Mouse (Mus musculus) mesoderm, embryonic 11.5 days (tissue): ENCODE measurements at regions not wholly inside any gene's neighbourhood (a gene's known extent, or its start where the extent isn't known, plus 50 kb on each side); places are given as distances from the start of the nearest gene placed in this dataset.

Experiments
- DNase-seq: peaks from one replicate; pipeline ENCODE4 v3.0.0-alpha.2; 2012; ENCODE audit warnings: low read depth, low spot score

- DNase-seq = no peak
Measured at GRCm38 (mm10) chr4:105327711-105328471, 170.7 kb downstream of the Plpp3 start.

- no peak for DNase-seq
Measured at GRCm38 (mm10) chr4:105328776-105329175, 171.6 kb downstream of the Plpp3 start.

GRCm38 (mm10) chr4:105332081-105332480 lies 174.9 kb downstream of the Plpp3 start:
- DNase-seq = no peak

- DNase-seq = no peak
Measured at GRCm38 (mm10) chr4:105335872-105336271, 178.7 kb downstream of the Plpp3 start.

- no peak for DNase-seq
Measured at GRCm38 (mm10) chr4:105336557-105336956, 179.4 kb downstream of the Plpp3 start.

DNA sequence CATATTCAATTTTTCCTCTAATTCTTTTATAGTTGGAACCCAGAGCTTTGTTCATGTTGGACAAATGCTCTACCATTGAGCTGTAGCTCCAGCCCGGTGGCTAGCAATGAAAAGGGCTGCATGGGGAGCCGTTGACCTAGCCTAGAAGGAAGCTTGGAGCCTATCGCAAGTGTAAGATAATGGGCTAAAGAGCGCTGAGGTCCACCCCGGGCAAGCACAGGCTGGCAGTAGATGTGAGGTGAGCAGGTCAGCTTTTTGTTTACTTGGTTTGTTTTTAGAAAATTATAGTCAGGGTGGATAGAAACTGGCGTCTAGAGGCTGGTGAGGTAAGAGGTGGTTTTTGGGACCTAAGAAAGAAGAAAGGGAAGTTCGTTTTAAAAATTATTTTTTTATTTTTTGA lies 181.0 kb downstream of the Plpp3 start:
- no peak for DNase-seq

GRCm38 (mm10) chr4:105338861-105339260 lies 181.7 kb downstream of the Plpp3 start:
- no peak for DNase-seq

GRCm38 (mm10) chr4:105341274-105341673 lies 184.1 kb downstream of the Plpp3 start:
- DNase-seq = peak; percentile 53

- no peak for DNase-seq
Measured at GRCm38 (mm10) chr4:105346846-105347245, 189.7 kb downstream of the Plpp3 start.

- peak; percentile 78 for DNase-seq
Measured at GRCm38 (mm10) chr4:105347911-105348310, 190.8 kb downstream of the Plpp3 start.

GRCm38 (mm10) chr4:105349316-105350207 lies 192.4 kb downstream of the Plpp3 start:
- no peak for DNase-seq

DNA sequence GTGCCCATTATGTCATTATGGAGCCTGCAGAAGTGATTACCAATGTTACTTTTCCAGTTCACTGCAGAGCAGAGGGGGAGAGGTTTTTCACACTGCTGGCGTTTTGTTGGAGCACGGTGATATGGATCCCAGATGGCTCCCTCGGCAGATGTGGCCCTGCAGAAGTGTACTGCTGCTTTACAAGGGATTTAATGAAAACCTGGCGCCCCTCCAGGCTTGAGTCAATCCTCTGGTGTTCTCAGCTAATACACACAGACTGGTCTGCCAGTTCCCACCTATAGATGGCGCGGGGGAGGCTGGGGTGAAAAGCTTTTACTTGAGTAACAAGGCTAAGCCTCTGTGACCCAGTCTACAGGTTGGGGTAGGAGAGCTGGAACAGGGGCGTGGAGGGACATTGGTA lies 195.2 kb downstream of the Plpp3 start:
- DNase-seq = peak; percentile 69

GRCm38 (mm10) chr4:105352953-105353352 lies 195.8 kb downstream of the Plpp3 start:
- DNase-seq = no peak

DNA sequence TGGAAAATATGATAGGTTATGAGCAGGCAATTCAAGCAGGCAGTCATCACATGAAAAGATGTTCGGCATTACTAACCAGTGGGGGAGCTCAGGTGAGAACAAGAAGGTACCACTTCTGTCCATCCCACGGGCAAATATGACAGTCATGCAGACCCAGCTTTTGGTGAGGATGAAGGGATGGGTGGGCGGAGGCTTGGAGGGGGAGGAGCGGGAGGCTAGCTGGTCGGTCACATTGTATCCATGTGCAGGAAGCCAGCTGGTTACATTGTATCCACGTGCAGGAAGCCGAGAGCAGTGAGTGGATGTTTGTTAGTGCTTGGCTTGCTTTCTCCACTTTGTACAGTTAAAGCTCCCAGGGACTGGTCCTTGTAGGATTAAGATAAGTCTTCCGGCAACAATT lies 196.9 kb downstream of the Plpp3 start:
- no peak for DNase-seq

DNA sequence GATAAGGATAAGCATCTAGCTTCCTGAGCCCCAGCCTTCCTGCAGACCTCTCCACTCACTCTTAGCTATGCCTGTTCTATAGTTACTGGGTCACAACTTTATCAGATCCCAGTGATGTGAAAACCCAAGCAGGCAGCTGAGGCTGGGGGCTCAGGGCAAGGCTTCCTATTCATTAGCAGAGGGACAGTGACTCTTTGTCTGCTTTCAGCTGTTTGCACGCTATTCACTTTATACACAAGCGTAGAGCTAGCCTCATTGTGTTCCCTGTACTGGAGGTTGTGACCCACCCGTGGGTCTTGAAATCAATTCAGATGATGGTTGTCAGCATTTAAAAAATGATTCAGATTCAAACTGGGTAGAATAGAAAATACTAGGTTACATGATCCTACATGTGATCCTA lies 199.5 kb downstream of the Plpp3 start:
- DNase-seq = peak; percentile 35

- DNase-seq = no peak
Measured at GRCm38 (mm10) chr4:105358725-105359124, 201.6 kb downstream of the Plpp3 start.

- no peak for DNase-seq
Measured at GRCm38 (mm10) chr4:105364496-105364895, 207.3 kb downstream of the Plpp3 start.

GRCm38 (mm10) chr4:105365076-105365475 lies 207.9 kb downstream of the Plpp3 start:
- no peak for DNase-seq

GRCm38 (mm10) chr4:105376591-105376990 lies 219.4 kb downstream of the Plpp3 start:
- no peak for DNase-seq

GRCm38 (mm10) chr4:105377469-105378187 lies 220.5 kb downstream of the Plpp3 start:
- peak; percentile 41 for DNase-seq

- DNase-seq = peak; percentile 71
Measured at GRCm38 (mm10) chr4:105384826-105385225, 227.7 kb downstream of the Plpp3 start.

GRCm38 (mm10) chr4:105385481-105385880 lies 228.3 kb downstream of the Plpp3 start:
- no peak for DNase-seq
